Mouse (Mus musculus) cerebellum, adult 2 months (tissue): Measurements from ENCODE around the gene Rpl13a. TPM values are rescaled to one million over a fixed set of nuclear protein-coding genes. Genes with fewer than 3 reads are reported as not detected.

Experiments
- DNase-seq, 2 experiments: peaks; one replicate each; pipeline ENCODE4 v3.0.0; 2021
- H3K27ac ChIP-seq: fragments of 200-500 bp; 2 replicates; pipeline ENCODE4 v1.5.1; 2012; ENCODE audit warnings: low read length, control low read depth, inconsistent platforms; ENCODE audit not compliant: insufficient read depth
- H3K27me3 ChIP-seq: fragments of 200-500 bp; 2 replicates; pipeline ENCODE4 v1.6.1; 2012; ENCODE audit warnings: inconsistent platforms, mild to moderate bottlenecking, low read length, moderate library complexity; ENCODE audit not compliant: control insufficient read depth, insufficient read depth
- H3K4me1 ChIP-seq: fragments of 200-500 bp; 2 replicates; pipeline ENCODE4 v1.6.1; 2011; ENCODE audit warnings: low read length; ENCODE audit not compliant: control insufficient read depth, insufficient read depth
- H3K4me3 ChIP-seq: fragments of 200-500 bp; replicated peaks from 2 replicates; pipeline ENCODE3; 2011; ENCODE audit warnings: mild to moderate bottlenecking, low read depth, low read length, control low read depth; ENCODE audit not compliant: insufficient read depth
- CTCF ChIP-seq: fragments of 200-500 bp; IDR thresholded peaks from 2 replicates; pipeline ENCODE4 v1.5.1; 2011; ENCODE audit warnings: low read depth, mild to moderate bottlenecking, control low read depth, low read length, moderate library complexity, borderline replicate concordance; ENCODE audit not compliant: insufficient read depth
- POLR2A ChIP-seq: fragments of 200-500 bp; IDR thresholded peaks from 2 replicates; pipeline ENCODE4 v1.6.1; 2011; ENCODE audit warnings: low read length, control low read depth, borderline replicate concordance; ENCODE audit not compliant: insufficient read depth
- WGBS: fragments of 180-500 bp; shearing (Covaris S2); methylation state at CpG from one replicate; pipeline ENCODE4 v1.1.7; 2018; 5-methylcytosine and 5-hydroxymethylcytosine counted together
- polyA plus RNA-seq: library from polyadenylated mRNA; depleted of rRNA; stranded (reverse); fragments of >200 nt; gene quantifications from 2 replicates; pipeline ENCODE4 v1.2.3, GENCODE M21; 2012

The Rpl13a gene
- polyA plus RNA-seq, 1 experiment: 1,228 TPM

DNA sequence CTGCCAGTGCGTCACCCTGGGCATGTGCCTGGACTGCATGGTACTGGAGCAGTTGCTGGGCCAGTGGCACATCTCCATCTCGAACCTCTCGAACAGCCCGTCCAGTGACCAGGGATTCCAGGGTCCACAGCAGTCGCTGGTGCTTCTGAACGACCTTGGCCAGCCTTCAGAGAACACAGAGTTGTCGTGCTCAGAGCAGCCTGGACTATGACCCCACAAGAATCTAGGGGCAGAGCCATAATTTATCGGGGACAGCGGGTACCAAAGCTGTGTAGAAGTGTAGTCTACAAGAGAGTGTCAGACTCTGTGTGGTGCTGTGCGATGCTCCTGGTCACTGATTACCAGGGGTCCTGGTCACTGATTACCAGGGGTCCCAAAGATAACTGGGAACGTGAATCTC lies 19.3 kb upstream of the Rpl13a start:
- no peak for DNase-seq
- H3K4me3 ChIP-seq: no peak overlapping the region
- no peaks in the 10 kb centered on the region for H3K27me3 ChIP-seq
- H3K4me1 ChIP-seq: no peaks in the 10 kb centered on the region
- TF ChIP-seq POLR2A: no peak
- no peak for TF ChIP-seq CTCF
- H3K27ac ChIP-seq: no peak overlapping the region
- WGBS: 90% methylated on average over 11 of the region's 11 CpGs

- Histone ChIP-seq H3K4me3 (no peak overlapping the region), H3K27me3 (no peaks in the 10 kb centered on the region), H3K27ac (no peak overlapping the region), H3K4me1 (no peaks in the 10 kb centered on the region)
- WGBS: 63% methylated on average over 11 of the region's 11 CpGs
- TF ChIP-seq CTCF (no peak), POLR2A (no peak)
- no peak for DNase-seq
Measured at GRCm38 (mm10) chr7:45147267-45147666, 18.7 kb upstream of the Rpl13a start.

GRCm38 (mm10) chr7:45145460-45145859 lies 16.9 kb upstream of the Rpl13a start:
- Histone ChIP-seq H3K27me3 (no peaks in the 10 kb centered on the region), H3K4me1 (no peaks in the 10 kb centered on the region), H3K4me3 (no peak overlapping the region), H3K27ac (no peak overlapping the region)
- WGBS: 91% methylated on average over 8 of the region's 8 CpGs
- no peak for TF ChIP-seq CTCF
- TF ChIP-seq POLR2A: no peak
- no peak for DNase-seq

GRCm38 (mm10) chr7:45144368-45145174 lies 16.0 kb upstream of the Rpl13a start:
- H3K4me1 ChIP-seq: no peaks in the 10 kb centered on the region
- TF ChIP-seq POLR2A (no peak), CTCF (no peak)
- 79% methylated on average over 13 of the region's 13 CpGs for WGBS
- no peak overlapping the region for H3K4me3 ChIP-seq
- no peak overlapping the region for H3K27ac ChIP-seq
- H3K27me3 ChIP-seq: no peaks in the 10 kb centered on the region
- DNase-seq: no peak

- no peaks in the 10 kb centered on the region for H3K27me3 ChIP-seq
- H3K4me3 ChIP-seq: no peak overlapping the region
- H3K4me1 ChIP-seq: no peaks in the 10 kb centered on the region
- 86% methylated on average over 5 of the region's 5 CpGs for WGBS
- H3K27ac ChIP-seq: no peak overlapping the region
- no peak for TF ChIP-seq CTCF
- DNase-seq: no peak
Measured at GRCm38 (mm10) chr7:45141914-45142313, 13.4 kb upstream of the Rpl13a start.

DNA sequence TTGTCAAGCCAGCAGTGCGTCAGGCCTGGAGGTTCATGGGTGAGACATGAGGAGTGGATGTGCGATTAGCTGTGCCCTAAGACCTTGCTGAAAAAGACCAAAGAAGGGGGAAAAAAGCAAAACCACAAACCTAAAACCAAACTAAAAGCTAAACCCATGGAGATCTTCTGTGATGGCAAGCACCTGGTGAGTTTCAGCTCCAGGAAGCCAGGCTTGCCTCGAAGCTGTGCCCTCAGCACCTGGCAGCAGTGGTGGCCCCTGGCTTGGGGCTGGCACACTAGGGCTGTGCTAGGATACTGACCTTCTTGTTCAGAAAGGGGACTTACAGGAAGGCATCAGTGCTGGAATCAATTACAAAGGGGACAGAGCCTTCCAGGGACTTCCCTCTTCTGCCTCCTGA lies 12.8 kb upstream of the Rpl13a start:
- Histone ChIP-seq H3K27ac (no peak overlapping the region), H3K27me3 (no peaks in the 10 kb centered on the region), H3K4me1 (no peaks in the 10 kb centered on the region), H3K4me3 (no peak overlapping the region)
- no peak for DNase-seq
- TF ChIP-seq POLR2A (no peak), CTCF (no peak)
- WGBS: 89% methylated on average over 3 of the region's 3 CpGs

DNA sequence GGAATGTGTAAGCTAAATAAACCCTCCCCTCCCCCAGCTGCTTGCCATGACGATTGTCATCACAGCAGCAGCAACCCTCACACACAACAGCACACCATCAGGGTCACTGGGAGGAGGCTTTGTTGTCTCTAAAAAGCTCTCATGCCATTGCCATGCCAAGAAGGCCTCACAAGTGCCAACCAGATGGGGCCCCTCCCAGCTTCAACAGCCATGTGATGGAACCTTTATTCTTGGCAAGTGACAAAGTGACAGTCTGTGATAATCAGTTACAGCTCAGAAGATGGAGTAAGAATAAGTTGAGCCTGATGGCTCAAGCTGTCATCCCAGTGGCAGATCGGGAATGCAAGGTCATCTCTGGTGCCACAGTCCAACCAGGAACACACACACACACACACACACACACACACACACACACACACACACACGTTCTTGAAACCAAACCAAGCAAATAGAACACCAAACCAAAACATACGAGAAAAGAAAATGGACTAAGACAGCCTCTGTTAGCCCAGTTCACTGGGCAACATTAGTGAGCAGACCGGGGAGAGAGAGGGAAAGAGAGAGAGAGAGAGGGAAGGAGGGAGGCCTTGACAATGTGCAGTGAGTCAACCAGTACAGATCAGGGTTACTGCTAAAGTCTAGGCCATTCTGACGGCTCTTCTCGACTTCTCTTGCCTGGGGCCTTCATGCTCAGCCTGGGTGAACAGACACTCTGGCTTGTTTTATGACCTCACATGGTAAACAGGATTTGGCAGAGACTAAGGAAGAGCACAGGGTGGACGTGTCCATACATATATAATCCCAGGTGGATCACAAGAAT lies 11.6 kb upstream of the Rpl13a start:
- Histone ChIP-seq H3K4me3 (no peak overlapping the region), H3K4me1 (no peaks in the 10 kb centered on the region; the same call in 1 of the 2 replicates), H3K27ac (no peak overlapping the region), H3K27me3 (no peaks in the 10 kb centered on the region)
- no peak for DNase-seq
- no peak for TF ChIP-seq POLR2A
- TF ChIP-seq CTCF: no peak
- 47% methylated on average over 8 of the region's 8 CpGs for WGBS

- Histone ChIP-seq H3K4me1 (no peaks in the 10 kb centered on the region; the same call in 1 of the 2 replicates), H3K4me3 (no peak overlapping the region), H3K27me3 (no peaks in the 10 kb centered on the region), H3K27ac (no peak overlapping the region)
- TF ChIP-seq CTCF (no peak), POLR2A (no peak)
- DNase-seq: no peak
- WGBS: 95% methylated on average over 1 of the region's 1 CpGs
Measured at GRCm38 (mm10) chr7:45138403-45138802, 9.8 kb upstream of the Rpl13a start.
